Mouse (Mus musculus): ENCODE measurements around the gene Rnaseh2b.

Rnaseh2b gene

DNA sequence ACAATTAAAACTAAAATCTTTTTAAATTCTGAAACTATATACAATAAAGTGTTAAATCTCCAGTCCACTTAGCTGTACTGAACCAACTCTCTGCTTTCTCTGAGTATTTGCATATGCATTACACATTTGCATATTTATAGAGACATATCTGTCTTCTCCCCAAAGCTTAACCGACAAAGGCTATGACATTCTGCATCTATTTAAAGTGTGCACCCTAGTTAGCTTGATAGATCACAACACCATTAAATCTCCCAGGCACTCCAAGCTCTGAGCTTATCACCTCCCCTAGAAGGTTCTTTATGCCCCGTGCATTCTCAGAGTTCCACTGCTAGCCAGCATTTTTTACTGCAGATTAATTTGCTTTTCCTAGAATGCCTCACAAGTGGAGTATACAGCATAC, 16.6 kb downstream of the Rnaseh2b start:
- in situ Hi-C loops (cut with MboI, MseI) = no loop called here

DNA sequence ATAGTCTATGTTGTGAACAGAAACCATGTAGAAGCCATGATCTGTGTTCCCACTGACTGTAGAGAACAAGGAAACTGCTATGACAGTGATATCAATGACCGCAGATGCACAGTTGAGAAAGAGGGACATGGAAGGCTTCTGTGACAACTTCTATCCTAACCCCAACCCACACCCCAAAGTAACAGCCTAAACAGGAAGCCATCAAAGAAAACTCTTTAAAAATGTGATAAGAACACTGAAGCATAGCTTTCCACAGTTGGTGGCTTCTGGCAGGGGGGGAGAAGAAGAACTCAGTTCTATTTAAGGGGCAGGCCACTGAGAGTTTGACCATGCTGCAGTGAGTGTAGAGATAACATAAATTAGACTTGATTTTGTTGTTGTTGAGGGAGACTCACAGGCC, 19.3 kb downstream of the Rnaseh2b start:
- in situ Hi-C loops (cut with MboI, MseI) = no loop called here

DNA sequence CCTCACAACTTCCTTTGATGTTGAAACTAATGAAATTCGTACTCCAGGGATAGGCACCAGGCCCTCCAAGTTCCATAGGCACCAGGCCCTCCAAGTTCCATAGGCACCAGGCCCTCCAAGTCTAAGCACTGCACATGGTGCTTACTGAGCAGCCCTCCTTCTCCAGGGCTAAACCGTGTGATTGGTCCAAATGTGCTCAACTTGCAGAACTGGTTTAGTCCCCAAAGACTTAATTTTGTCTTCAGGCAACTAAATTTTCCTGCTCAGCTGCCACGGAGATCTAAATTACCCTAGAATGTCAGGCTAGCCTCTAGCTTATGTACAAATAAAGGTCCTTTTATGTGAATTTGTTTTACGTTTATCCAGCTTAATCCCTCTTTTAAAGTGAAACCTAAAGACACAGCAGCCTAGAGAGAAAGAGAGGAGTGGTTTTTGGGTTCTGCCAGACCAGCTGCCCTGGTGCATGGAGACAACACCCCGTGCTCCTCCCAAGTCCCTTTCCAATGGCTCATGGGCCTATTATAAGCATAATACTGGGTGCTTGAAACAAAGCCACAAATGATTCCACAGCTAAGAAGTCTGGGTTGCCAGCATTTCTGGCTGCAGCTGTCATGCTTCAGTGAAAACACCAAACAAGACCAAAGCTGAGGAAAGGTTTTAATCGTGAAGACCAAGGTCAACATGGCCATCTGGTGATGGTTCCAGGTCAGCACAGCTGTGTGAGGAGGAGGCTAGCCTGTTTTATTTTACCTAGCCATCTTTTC, 30.4 kb downstream of the Rnaseh2b start:
- in situ Hi-C loops (cut with MboI, MseI) = loop anchor here in 1 of 2 experiments (5.0 kb wide), 1 partner anchor 100 kb away; no protein-coding TSS in a partner anchor

DNA sequence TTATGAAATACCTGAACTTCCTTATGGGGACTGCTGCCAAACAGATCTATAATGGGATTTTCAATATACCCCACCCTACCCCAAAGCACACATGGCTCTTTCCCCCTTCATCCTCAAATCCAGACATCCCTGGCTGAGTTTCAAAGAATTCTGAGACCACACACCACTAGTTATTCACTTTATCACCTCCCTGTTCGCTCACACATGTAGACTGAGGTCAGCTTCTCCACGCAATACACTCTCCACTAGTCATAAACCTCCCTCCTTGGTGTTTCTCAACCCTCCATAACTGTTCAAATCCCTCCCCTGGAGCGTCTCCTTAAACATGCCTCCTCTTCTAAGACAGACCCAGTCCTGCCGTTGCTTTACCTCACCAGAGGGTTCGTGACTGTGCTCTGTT, 31.1 kb downstream of the Rnaseh2b start:
- in situ Hi-C loops (cut with MboI, MseI) = loop anchor here in 1 of 2 experiments (5.0 kb wide), 1 partner anchor 99 kb away; no protein-coding TSS in a partner anchor

DNA sequence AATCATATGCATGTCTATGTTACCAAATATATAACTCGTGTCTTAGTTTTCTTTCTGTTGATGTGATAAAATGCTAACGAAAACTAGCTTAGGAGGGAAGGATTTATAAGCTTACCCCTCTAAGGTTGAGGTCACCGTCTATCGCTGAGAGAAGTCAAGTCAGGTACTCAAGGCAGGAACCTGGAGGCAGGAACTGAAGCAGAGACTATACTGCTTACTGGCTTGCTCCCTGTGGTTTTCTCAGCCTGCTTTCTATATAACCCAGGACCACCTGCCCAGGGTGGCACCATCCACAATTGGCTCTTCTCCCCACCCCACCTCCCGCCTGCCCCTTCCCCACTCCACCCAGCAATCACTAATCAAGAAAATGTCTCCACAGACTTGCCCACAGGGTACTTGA, 32.6 kb downstream of the Rnaseh2b start:
- in situ Hi-C loops (cut with MboI, MseI) = loop anchor here in 1 of 2 experiments (5.0 kb wide), 1 partner anchor 97 kb away; no protein-coding TSS in a partner anchor

DNA sequence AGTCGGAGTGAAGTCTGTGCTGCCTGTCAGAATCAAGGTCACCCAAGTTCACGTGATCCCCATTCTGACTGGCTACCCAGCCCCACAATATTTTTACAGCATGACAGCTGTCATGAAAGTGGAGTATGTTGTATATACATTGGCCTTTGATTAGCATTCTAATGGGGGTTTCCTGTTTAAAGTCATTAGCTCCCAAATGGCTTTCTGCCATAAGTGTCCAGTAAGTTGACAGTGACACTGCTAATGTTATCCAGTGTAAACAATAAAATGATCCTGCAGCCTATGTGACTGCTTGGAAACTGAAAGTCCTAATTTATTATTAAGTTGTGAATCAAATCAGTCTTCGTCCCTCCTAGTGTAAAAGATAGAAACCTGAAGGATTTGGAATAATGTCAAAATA, 33.6 kb downstream of the Rnaseh2b start:
- in situ Hi-C loops (cut with MboI, MseI) = no loop called here

DNA sequence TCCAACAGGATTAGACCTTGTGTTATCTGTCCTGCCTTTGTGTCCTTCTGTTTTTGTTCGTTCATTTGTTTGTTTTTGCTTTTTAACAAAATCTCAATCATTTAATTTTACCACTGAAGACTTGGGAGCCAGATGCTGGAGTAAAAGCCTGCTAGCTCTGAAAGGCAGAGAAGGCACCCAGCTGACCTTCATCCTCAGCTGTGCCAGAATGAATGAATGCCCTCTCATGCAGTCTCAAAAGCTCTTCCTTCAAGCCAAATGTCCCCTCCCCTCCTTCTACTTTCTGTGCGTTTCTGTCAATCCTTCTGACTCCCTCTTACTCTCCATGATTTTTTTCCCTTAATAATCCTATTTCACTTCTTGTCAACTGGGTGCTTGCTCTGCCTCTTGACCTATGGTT, 34.8 kb downstream of the Rnaseh2b start:
- in situ Hi-C loops (cut with MboI, MseI) = no loop called here

DNA sequence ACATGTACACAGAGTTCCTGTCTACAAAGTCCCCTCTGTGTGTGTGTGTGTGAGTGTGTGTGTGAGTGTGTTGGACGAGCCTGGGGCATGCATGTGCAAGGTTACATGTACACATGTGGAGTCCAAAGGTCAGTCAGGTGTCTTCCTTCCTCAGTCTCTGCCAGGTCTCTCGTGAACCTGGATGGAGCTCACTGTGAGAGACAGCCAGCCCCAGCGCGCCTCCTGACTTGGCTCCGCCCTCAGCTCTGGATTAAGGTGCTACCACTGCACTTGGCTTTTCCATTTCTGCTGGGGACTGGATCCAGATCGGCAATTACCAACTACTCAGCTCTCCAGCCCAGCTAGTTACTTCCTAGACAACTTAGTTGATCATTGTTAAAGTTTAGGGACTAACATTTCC, 36.2 kb downstream of the Rnaseh2b start:
- in situ Hi-C loops (cut with MboI, MseI) = no loop called here

DNA sequence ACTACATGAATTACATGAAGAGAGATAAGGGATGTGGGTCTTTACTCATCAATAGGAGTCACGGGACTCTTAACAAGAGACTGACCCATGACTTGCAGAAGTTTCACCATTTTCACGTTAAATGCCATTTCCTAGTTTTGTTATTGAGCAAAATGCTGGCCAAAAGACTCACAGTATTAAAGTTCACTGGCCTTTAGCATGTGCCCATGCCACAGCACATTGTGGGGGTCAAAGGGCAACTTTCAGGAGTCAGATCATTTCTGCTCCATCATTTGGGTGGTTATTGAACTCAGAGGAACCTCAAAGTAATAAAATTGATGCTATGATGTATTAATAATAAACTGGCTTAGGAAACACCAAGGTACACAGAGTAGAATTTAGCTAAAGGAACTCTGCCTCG, 37.2 kb downstream of the Rnaseh2b start:
- in situ Hi-C loops (cut with MboI, MseI) = loop anchor here in 1 of 2 experiments (5.0 kb wide), 1 partner anchor 37 kb away; the partner anchor contains the start of genes Dleu7 and Rnaseh2b

DNA sequence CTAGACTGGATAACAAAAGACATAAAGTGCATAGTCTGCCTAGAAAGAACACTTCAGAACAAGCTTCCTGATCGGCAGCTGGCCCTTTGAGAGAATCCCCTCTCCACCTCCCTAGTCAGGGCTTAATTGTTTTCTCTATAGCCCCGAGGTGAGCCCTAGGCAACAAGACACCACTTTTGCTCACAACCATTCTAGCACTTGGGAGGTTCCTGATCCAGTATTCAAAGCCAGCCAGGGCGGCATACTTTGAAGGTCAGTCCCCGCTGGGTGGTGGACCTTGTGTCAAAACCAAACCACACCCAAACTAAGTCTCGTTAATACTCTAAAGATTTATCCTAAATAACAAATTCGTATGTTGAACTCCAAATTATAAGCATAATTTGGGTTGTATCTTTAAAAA, 39.1 kb downstream of the Rnaseh2b start:
- in situ Hi-C loops (cut with MboI, MseI) = loop anchor here in 1 of 2 experiments (5.0 kb wide), 1 partner anchor 39 kb away; the partner anchor contains the start of genes Dleu7 and Rnaseh2b

DNA sequence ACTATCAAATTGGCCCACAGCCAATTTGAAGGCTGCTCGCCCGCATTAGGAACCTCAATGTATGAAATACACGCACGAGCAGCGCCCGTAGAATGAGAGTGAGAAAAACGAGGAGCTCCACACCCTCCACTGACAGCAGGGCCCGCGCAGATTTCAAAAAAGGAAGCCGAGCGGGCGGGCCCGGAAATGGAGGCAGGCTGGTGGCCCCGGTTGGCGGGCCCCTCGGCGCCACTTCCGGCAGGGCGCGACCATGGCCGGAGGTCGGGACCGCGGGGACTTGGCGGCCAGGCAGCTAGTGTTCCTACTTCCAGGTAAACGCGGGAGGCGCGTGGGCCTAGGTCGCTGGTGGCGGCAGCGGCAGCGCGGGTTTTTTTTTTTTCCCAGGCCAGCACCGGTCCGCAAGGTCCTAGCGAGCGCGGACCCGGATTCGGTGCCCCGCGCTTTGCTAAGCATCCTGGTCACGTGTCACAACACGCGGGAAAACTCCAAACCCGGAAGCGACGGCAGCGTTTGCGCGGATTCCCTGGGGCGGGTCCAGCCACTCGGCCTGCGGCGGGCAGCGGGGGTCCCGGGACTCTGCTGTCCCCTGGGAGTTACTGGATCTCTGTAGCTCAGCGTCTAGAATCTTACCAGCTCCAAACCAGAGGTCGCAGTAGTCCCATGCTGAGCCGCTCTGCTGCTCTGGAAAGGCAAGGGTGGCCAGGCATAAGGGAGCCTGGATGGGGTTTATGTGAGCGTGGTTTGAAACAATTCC, 39.7 kb downstream of the Rnaseh2b start:
- in situ Hi-C loops (cut with MboI, MseI) = loop anchor here in 1 of 2 experiments (5.0 kb wide), 1 partner anchor 40 kb away; the partner anchor contains the start of genes Dleu7 and Rnaseh2b

DNA sequence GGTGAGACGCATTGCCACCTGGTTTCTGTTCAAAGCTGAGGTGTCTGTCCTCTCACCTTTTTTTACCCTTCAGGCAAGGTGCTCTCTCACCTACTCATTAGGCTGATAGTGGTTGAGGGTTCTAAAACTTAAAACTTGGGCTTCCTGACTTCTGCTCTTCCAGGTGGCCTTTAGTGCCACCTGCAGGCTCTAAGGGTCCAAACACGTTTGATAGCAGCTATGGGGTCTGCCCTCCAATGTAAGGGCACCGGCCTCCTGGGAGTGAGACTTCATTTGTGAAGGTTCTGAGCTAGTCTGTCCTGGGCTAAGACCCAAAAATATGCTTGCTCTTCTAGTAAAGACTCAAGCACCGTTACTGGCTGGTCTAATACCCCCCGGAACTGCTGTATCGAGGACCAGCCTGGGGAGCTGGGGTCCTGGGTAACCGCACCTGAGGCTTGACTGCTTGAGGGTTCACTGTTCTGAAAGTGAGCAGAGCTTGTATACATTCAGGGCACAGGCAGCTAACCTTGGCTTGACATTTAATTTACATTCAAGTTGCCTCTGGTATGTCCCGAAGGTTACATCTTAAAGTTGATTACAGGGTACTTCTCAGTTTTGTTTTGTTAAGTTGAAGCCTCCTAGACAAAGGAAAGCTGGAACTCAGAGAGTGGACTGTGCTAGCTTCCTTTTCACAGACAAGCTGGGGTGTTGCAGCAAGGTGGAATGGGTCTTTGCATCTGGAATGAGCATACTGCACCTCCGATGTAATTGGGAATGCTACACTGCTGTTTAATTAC, 41.7 kb downstream of the Rnaseh2b start:
- in situ Hi-C loops (cut with MboI, MseI) = loop anchor here in 1 of 2 experiments (5.0 kb wide), 1 partner anchor 42 kb away; the partner anchor contains the start of genes Dleu7 and Rnaseh2b

DNA sequence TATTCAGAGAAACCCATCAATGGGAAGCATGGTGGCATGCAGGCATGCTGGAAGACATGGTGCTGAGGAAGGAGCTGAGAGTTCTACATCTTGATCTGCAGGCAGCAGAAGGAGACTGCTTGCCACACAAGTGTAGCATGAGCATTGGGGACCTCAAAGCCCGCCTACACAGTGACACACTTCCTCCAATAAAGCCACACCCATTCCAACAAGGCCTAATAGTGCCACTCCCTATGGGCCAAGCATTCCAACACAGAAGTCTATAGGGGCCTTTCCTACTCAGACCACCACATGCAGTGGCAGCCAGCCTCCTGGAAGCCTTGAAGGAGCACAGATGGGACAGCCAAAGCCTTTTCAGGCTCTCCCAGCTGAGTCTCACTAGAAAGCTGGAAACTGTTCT, 46.8 kb downstream of the Rnaseh2b start:
- in situ Hi-C loops (cut with MboI, MseI) = no loop called here

DNA sequence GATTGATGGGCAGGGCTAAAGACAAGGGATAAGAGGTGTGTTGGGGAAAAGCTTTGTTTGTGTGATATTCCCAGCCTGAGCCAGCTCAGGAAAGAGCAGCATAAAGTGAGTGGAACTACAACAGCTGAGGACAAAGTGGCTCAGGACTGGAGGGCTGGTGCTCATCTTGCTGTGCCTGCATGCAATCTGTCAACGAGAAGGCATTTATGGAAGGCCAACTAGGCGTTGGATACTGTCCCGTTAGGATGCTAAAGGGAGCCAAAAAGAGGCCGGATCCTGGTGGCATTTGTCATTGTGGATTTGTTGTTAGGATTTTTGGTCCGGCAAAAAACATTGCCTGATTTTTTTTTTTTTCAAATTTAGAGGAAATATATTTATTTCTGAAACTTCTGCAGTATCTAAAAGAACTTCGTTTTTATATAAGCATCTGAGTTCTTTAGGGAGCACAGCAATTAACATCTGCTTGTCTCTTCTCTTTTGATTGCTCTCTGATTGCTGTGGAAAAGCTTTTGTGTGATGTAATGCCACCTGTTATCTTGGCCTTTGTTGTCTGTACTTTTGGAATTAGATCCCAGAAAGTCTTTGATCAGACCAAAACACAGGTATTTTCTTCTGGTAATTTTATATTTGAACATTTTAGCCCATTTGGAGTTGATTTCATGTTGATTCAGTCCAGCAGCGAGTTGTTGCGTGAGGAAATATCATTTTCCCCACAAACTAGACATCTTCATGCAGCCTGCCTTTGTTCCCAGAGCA, 49.7 kb downstream of the Rnaseh2b start:
- in situ Hi-C loops (cut with MboI, MseI) = no loop called here

DNA sequence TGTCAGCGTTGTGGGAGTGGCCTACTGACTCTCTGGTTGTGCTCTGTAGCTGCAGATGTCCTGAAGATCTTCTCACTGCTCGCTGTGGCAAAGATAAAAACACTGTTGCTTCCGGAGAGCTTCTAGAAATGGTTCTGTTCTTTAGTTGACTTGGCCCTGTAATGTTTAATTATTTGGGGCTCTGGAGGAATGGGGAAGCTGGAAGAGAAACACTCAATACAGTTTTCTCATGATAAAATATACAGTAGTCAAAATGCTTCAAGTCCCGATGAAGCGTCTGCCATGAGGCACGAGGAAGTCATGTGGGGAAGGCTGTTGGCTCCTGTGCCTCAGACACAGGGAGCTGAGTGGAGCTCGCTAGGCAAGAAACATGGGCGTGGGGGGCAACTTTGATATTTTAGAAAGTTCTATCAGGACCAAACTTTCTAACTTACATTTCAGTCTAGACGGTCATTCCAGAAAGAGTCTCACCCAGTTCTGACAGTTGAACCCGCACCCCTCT, 50.3 kb downstream of the Rnaseh2b start:
- in situ Hi-C loops (cut with MboI, MseI) = no loop called here

DNA sequence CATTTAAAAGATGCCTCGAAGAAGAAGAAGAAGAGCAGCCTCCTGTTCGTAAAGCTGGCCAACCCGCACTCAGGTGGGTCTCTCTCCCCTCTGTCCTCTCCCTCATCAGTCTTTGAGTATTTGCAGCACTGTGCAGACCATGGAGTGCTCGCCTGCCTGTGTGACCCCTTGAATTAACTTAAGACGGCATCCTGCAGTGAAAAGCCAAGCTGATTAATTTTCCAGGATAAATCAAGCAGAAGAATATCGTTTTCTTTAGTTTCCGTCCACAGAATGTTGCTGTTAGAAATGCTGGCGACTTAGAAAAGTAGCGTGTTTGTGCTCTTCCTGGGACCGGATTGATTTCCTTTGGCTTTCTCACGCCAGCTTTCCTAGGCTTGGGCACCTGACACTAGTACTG, 54.2 kb downstream of the Rnaseh2b start:
- in situ Hi-C loops (cut with MboI, MseI) = no loop called here

DNA sequence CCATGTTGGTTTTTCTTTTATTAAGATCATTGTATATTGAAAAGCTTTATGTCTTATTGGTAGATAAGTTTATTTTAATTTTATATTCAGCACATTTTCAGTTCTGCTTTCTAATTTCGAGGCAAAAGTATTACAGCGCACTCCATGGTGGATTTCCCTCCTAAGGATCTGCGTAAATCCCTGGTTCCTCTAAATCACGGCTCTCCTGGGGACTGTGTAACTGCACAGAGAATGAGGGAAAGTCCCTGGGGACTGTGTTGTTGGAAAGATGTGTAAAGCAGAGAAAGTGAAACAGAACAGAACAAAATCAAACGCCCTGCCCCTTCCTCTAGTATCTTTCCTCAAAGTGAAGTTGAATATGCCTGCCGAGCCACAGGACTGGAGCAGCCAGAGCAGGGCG, 54.7 kb downstream of the Rnaseh2b start:
- in situ Hi-C loops (cut with MboI, MseI) = no loop called here

DNA sequence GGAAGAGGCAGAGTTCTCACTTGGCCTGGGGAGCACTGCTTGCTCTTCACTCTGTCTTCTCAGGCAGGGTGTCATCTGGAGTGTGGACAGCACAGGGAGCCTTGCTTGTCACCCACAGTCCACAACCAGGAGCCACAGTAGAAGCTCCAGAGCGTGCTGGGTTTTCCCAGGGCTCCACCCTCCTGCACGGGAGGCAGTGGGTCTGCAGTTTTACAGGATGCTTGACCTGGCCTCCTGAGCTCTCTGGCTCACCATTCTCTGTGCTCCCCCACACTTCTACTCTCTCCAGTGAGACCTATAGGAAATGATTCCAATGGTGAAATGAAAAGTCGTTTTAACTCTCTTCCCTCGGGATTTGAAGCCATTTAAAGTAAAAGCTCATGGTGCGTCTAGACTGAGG, 57.4 kb downstream of the Rnaseh2b start:
- in situ Hi-C loops (cut with MboI, MseI) = loop anchor here in 1 of 2 experiments (10.0 kb wide), 1 partner anchor 675 kb away; no protein-coding TSS in a partner anchor

DNA sequence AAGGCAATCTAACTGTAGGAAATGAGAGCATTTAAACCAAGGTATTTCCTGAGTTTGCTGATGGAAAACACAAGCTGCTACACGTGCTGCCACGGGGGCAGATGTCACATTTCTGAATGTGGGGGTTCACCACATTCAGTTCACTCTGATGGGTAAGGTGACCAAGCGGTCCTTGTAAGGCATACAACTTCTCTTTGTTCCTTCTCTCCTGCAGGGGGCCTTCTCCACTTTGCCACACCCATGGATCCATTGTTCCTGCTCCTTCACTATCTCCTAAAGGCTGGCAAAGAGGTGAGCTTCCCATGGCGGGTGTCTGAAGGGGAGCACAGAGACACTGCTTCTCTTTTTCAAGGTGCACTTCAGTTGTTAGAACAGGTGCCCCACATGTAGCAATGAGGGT, 57.8 kb downstream of the Rnaseh2b start:
- in situ Hi-C loops (cut with MboI, MseI) = loop anchor here in 1 of 2 experiments (10.0 kb wide), 1 partner anchor 675 kb away; no protein-coding TSS in a partner anchor

DNA sequence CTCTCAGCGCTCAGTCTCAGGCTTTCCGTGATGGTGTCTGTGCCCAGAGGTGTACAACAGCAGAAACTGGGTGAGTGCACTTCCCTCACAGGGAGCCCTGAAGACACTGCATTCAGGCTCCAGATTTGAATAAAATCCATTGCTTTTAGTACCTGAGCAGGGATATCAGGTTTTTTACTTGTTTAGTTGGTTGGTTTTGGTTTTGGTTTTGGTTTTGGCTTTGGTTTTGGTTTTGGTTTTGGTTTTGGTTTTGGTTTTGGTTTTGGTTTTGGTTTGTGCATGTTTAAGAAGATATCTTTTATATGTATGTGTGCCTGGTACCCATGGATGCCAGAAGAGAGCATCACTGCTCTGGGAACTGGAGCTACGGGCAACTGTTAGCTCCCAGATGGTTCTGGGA, 58.5 kb downstream of the Rnaseh2b start:
- in situ Hi-C loops (cut with MboI, MseI) = loop anchor here in 1 of 2 experiments (10.0 kb wide), 1 partner anchor 676 kb away; no protein-coding TSS in a partner anchor

Measured in T-helper 17 cell (primary cell).